Mouse (Mus musculus): ENCODE measurements at regions not wholly inside any gene's neighbourhood (a gene's known extent, or its start where the extent isn't known, plus 50 kb on each side); places are given as distances from the start of the nearest gene placed in this dataset.
"Not testable (repeated sequence)": the region's sequence is repeated elsewhere in the genome, so short reads cannot be mapped to it uniquely, and the experiment has no call there.

DNA sequence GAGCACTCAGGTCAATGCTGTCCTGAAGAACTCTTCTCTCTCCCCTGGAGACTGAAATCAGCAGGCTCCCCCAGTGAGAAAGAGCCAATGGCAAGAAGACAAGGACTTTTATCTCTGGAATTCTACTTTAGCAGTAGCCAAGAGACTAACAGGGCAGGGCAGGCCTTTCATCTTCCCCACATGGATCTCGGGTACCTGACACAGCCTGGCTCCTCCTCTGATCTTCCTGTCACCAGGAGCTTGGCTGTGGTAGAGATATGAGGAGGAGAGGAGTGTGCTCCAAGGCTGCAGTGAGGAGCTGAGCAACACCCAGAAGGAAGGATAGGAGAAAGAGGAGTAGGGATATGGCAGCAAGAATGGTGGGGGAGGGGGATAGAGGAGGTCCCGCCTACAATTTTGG is 488.5 kb downstream of the Tns1 start:
- no peak overlapping the region for H3K4me3 ChIP-seq (ENCODE audit: low read depth, low read length)
- no peaks in the 10 kb centered on the region for H3K27me3 ChIP-seq (replicated peaks; ENCODE audit: control insufficient read depth, insufficient read depth, low read length)
- no peaks in the 10 kb centered on the region for H3K9me3 ChIP-seq (replicated peaks; ENCODE audit: control insufficient read depth, low read length)
- DNase-seq (ENCODE audit: low spot score), result no peak
- ATAC-seq, result no peak
- 88% methylated on average over 2 of the region's 2 CpGs for WGBS
- H3K9ac ChIP-seq (ENCODE audit: low read length), result no peak overlapping the region
- no peaks in the 10 kb centered on the region for H3K36me3 ChIP-seq (ENCODE audit: control insufficient read depth, insufficient read depth, low read length)
- H3K4me2 ChIP-seq (ENCODE audit: low read length), result no peak overlapping the region
- H3K4me1 ChIP-seq (ENCODE audit: control insufficient read depth, insufficient read depth, low read length), result peaks cover 3% of the 10 kb centered on the region; the same call in 1 of the 2 replicates
- no peak overlapping the region for H3K27ac ChIP-seq (ENCODE audit: low read depth, low read length)

GRCm38 (mm10) chr1:73634871-73635270 is 489.4 kb downstream of the Tns1 start:
- Histone ChIP-seq H3K9ac (ENCODE audit: low read length) (no peak overlapping the region), H3K4me2 (ENCODE audit: low read length) (no peak overlapping the region), H3K9me3 (replicated peaks; ENCODE audit: control insufficient read depth, low read length) (no peaks in the 10 kb centered on the region), H3K36me3 (ENCODE audit: control insufficient read depth, insufficient read depth, low read length) (no peaks in the 10 kb centered on the region), H3K27me3 (replicated peaks; ENCODE audit: control insufficient read depth, insufficient read depth, low read length) (no peaks in the 10 kb centered on the region), H3K4me1 (ENCODE audit: control insufficient read depth, insufficient read depth, low read length) (no peaks in the 10 kb centered on the region), H3K27ac (ENCODE audit: low read depth, low read length) (no peak overlapping the region), H3K4me3 (ENCODE audit: low read depth, low read length) (no peak overlapping the region)
- WGBS, result 92% methylated on average over 4 of the region's 4 CpGs
- ATAC-seq (no peak), DNase-seq (ENCODE audit: low spot score) (no peak)

- Histone ChIP-seq H3K36me3 (ENCODE audit: control insufficient read depth, insufficient read depth, low read length) (no peaks in the 10 kb centered on the region), H3K27me3 (replicated peaks; ENCODE audit: control insufficient read depth, insufficient read depth, low read length) (no peaks in the 10 kb centered on the region), H3K9me3 (replicated peaks; ENCODE audit: control insufficient read depth, low read length) (no peaks in the 10 kb centered on the region), H3K4me2 (ENCODE audit: low read length) (no peak overlapping the region), H3K4me1 (ENCODE audit: control insufficient read depth, insufficient read depth, low read length) (no peaks in the 10 kb centered on the region), H3K4me3 (ENCODE audit: low read depth, low read length) (no peak overlapping the region), H3K27ac (ENCODE audit: low read depth, low read length) (no peak overlapping the region), H3K9ac (ENCODE audit: low read length) (no peak overlapping the region)
- ATAC-seq (no peak), DNase-seq (ENCODE audit: low spot score) (no peak)
- WGBS, result 84% methylated on average over 1 of the region's 1 CpGs
Measured at GRCm38 (mm10) chr1:73633071-73633470, 491.2 kb downstream of the Tns1 start.

DNA sequence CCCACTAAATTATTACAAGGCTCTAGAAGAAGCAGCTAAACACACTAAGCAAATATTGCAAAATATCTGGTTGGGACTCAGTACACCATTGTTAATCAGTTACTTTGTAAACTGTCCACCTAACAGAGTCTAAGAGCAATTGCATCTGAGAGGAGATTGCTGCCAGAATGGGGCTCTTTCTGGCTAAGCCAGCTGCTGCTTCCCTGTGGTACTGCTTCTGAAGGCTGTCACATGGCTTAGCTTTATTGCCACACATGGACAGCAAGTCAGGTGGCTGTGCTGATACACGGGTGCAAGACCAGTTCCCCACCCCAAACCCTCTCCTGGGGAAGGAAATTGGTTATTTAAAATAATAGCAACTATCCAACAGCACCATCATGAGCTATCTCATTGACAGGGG is 493.9 kb downstream of the Tns1 start:
- no peak for ATAC-seq
- DNase-seq (ENCODE audit: low spot score), result no peak
- no peaks in the 10 kb centered on the region for H3K36me3 ChIP-seq (ENCODE audit: control insufficient read depth, insufficient read depth, low read length)
- no peak overlapping the region for H3K27ac ChIP-seq (ENCODE audit: low read depth, low read length)
- no peak overlapping the region for H3K9ac ChIP-seq (ENCODE audit: low read length)
- H3K27me3 ChIP-seq (replicated peaks; ENCODE audit: control insufficient read depth, insufficient read depth, low read length), result no peaks in the 10 kb centered on the region
- H3K4me3 ChIP-seq (ENCODE audit: low read depth, low read length), result no peak overlapping the region
- no peaks in the 10 kb centered on the region for H3K9me3 ChIP-seq (replicated peaks; ENCODE audit: control insufficient read depth, low read length)
- no peak overlapping the region for H3K4me2 ChIP-seq (ENCODE audit: low read length)
- 61% methylated on average over 1 of the region's 1 CpGs for WGBS
- no peaks in the 10 kb centered on the region for H3K4me1 ChIP-seq (ENCODE audit: control insufficient read depth, insufficient read depth, low read length)

DNA sequence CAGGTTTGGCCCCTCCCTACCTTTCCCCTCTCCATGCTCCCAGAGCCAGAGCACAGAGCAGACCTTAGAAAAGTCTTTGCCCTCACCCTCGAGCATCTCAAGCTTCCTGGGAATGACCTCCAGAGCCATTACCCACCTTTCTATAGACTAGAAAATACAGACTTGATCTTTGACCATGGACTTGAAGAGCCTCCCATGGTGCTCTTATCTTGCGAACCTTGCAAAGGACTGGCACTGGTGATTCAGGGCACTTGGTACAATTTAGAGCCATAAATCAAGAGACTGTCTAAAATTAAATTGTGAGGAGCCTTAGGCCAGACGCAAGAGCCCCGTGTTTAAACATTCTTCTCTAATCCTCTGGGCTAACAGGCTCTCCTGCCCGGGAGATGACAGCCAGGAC is 498.9 kb downstream of the Tns1 start:
- H3K9ac ChIP-seq (ENCODE audit: low read length), result no peak overlapping the region
- no peaks in the 10 kb centered on the region for H3K9me3 ChIP-seq (replicated peaks; ENCODE audit: control insufficient read depth, low read length)
- no peaks in the 10 kb centered on the region for H3K27me3 ChIP-seq (replicated peaks; ENCODE audit: control insufficient read depth, insufficient read depth, low read length)
- DNase-seq (ENCODE audit: low spot score) (no peak), ATAC-seq (no peak)
- no peaks in the 10 kb centered on the region for H3K4me1 ChIP-seq (ENCODE audit: control insufficient read depth, insufficient read depth, low read length)
- H3K4me2 ChIP-seq (ENCODE audit: low read length), result no peak overlapping the region
- WGBS, result 92% methylated on average over 5 of the region's 5 CpGs
- no peaks in the 10 kb centered on the region for H3K36me3 ChIP-seq (ENCODE audit: control insufficient read depth, insufficient read depth, low read length)
- H3K27ac ChIP-seq (ENCODE audit: low read depth, low read length), result no peak overlapping the region
- H3K4me3 ChIP-seq (ENCODE audit: low read depth, low read length), result no peak overlapping the region

- not testable (repeated sequence) for DNase-seq (ENCODE audit: low spot score); H3K27ac ChIP-seq (ENCODE audit: low read depth, low read length); H3K27me3 ChIP-seq (replicated peaks; ENCODE audit: control insufficient read depth, insufficient read depth, low read length); H3K9ac ChIP-seq (ENCODE audit: low read length); H3K36me3 ChIP-seq (ENCODE audit: control insufficient read depth, insufficient read depth, low read length); H3K4me3 ChIP-seq (ENCODE audit: low read depth, low read length); H3K4me1 ChIP-seq (ENCODE audit: control insufficient read depth, insufficient read depth, low read length); H3K4me2 ChIP-seq (ENCODE audit: low read length); ATAC-seq; H3K9me3 ChIP-seq (replicated peaks; ENCODE audit: control insufficient read depth, low read length)
- 69% methylated on average over 5 of the region's 5 CpGs for WGBS
Measured at GRCm38 (mm10) chr1:73621121-73621520, 503.1 kb downstream of the Tns1 start.

DNA sequence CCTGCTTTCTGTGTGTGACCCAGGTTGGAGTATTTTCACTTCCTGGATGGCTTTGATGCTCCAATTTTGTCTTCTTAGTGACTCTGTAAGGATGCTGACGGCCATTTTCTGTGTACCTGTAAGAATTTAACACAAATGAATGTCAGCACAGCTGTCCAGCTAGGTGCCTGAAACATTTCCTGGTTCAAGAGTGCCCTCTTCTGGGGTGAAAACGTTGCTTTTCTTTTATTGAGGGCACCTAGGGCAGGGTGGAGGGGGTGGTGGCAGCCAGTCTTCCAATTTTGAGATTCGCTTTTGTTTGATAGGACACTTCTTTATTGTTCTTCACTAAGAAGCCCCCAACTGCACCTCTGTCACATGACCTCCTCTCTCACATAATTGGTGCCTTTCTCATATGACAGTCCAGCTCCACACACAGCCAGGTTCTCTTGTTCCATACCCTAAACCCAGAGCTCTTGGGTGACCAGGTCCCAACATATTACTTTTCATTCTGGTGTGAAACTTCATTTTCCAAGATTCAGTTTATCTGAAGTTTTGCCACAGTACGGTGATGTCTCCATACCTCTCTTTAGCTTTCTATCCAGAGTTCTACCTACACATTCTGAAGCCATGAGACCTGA is 505.6 kb downstream of the Tns1 start:
- H3K27ac ChIP-seq (ENCODE audit: low read depth, low read length), result no peak overlapping the region
- H3K4me2 ChIP-seq (ENCODE audit: low read length), result no peak overlapping the region
- H3K36me3 ChIP-seq (ENCODE audit: control insufficient read depth, insufficient read depth, low read length), result no peaks in the 10 kb centered on the region
- H3K4me3 ChIP-seq (ENCODE audit: low read depth, low read length), result no peak overlapping the region
- DNase-seq (ENCODE audit: low spot score) (peak; percentile 69), ATAC-seq (peak; percentile 48; the same call in 1 of the 2 replicates)
- WGBS, result 40% methylated on average over 4 of the region's 4 CpGs
- H3K9ac ChIP-seq (ENCODE audit: low read length), result no peak overlapping the region
- no peaks in the 10 kb centered on the region for H3K9me3 ChIP-seq (replicated peaks; ENCODE audit: control insufficient read depth, low read length)
- H3K4me1 ChIP-seq (ENCODE audit: control insufficient read depth, insufficient read depth, low read length), result no peaks in the 10 kb centered on the region
- H3K27me3 ChIP-seq (replicated peaks; ENCODE audit: control insufficient read depth, insufficient read depth, low read length), result no peaks in the 10 kb centered on the region

DNA sequence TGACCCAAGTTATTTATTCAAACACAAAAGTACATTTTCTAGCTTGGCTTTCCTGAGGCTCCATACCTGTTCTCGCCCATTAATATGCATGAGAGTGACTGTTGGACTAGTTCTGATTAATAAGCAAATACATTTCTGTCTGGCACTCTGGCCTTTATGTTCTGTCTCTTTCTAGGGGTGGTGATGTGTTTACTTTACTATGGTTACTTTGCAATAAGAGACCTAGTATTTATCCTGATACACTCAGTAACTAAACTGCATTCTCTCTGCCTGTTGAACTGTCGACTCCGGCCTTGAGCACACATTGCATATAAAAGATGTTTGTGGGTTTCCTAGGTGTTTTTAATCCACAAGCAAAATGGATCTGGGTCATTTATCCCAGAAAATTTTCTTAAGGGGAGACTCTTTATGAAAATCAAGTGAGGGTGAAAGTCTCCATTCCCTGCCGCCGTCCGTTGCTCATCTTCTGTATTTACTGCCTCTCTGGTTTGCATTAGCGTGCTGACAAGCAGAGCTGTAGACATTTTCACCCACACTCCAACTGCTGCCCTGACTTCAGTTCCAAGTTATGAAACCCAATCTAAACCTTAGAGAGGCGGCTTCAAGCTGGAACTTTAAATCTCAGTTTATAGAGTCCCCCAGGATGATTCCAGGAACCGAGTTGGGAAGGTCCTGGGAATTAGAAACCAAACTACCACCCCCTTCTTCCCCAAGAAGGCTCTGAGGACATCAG is 530.4 kb downstream of the Tns1 start:
- Histone ChIP-seq H3K4me3 (ENCODE audit: low read depth, low read length) (no peak overlapping the region), H3K36me3 (ENCODE audit: control insufficient read depth, insufficient read depth, low read length) (no peaks in the 10 kb centered on the region), H3K4me1 (ENCODE audit: control insufficient read depth, insufficient read depth, low read length) (no peaks in the 10 kb centered on the region), H3K27me3 (replicated peaks; ENCODE audit: control insufficient read depth, insufficient read depth, low read length) (no peaks in the 10 kb centered on the region), H3K9ac (ENCODE audit: low read length) (no peak overlapping the region), H3K27ac (ENCODE audit: low read depth, low read length) (no peak overlapping the region), H3K4me2 (ENCODE audit: low read length) (no peak overlapping the region), H3K9me3 (replicated peaks; ENCODE audit: control insufficient read depth, low read length) (no peaks in the 10 kb centered on the region)
- ATAC-seq (no peak), DNase-seq (ENCODE audit: low spot score) (no peak)
- WGBS, result 89% methylated on average over 9 of the region's 9 CpGs

DNA sequence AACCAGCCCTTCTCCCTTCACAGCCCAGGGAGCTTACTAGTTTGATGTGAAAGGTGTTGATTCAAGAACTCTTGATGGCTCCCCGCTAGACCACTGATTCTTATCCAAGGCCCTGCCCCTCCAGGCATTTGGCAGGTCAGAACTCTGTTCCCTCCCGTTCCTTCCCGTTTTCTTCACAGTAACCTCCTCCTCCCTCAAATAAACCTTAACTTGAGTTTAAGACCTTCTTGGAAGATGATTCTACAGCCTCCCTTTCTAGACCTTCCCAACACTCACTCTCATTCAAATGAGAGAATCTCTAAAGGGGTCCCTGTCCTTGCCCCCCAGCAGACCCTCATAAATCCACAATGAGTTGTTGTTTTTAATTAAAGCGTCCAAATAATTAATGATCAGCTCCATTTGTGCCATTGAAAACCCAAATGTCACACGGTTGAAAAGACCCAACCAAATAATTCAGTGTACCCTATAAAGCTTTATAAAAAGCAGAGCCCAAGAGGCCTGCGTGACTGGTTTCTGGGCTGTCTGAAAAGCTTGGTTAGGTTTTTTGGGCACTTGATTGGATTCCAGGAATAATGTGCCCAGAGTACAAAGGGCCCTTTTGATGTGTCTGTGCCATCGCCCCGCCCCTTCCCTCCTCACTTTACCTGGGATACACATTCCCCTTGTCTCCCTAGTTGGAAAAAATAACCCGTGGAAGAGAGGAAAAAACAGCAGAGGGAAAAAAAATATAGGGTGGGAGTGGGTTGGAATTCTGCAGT is 532.7 kb downstream of the Tns1 start:
- peak; percentile 54 for DNase-seq (ENCODE audit: low spot score)
- 26% methylated on average over 9 of the region's 9 CpGs for WGBS
- H3K9me3 ChIP-seq (replicated peaks; ENCODE audit: control insufficient read depth, low read length), result no peaks in the 10 kb centered on the region
- no peak overlapping the region for H3K4me3 ChIP-seq (ENCODE audit: low read depth, low read length)
- no peaks in the 10 kb centered on the region for H3K27me3 ChIP-seq (replicated peaks; ENCODE audit: control insufficient read depth, insufficient read depth, low read length)
- no peaks in the 10 kb centered on the region for H3K36me3 ChIP-seq (ENCODE audit: control insufficient read depth, insufficient read depth, low read length)
- ATAC-seq, result 0 out of 2 replicates have a peak, but pooled peaks have one; percentile 44
- H3K9ac ChIP-seq (ENCODE audit: low read length), result no peak overlapping the region
- H3K27ac ChIP-seq (ENCODE audit: low read depth, low read length), result no peak overlapping the region; the same call in 1 of the 2 replicates
- H3K4me2 ChIP-seq (ENCODE audit: low read length), result no peak overlapping the region
- no peaks in the 10 kb centered on the region for H3K4me1 ChIP-seq (ENCODE audit: control insufficient read depth, insufficient read depth, low read length)

Measured in forebrain, embryonic 14.5 days (tissue).